Mouse (Mus musculus) hindbrain, embryonic 14.5 days (tissue): Measurements from ENCODE around the gene Inpp5d. TPM values are rescaled to one million over a fixed set of nuclear protein-coding genes. Genes with fewer than 3 reads are reported as not detected.

ENCODE experiments used
- ATAC-seq: fragments of 200-750 bp; cut with Nextera tagmentation; 2 replicates; pipeline ENCODE4 v1.8.0; 2017; ENCODE audit warnings: moderate number of reproducible peaks, mild to moderate bottlenecking, moderate TSS enrichment, moderate library complexity; ENCODE audit not compliant: low FRiP score
- DNase-seq: peaks from one replicate; pipeline ENCODE4 v3.0.0-alpha.2; 2015; ENCODE audit warnings: low spot score
- H3K27ac ChIP-seq: fragments of 300-500 bp; sonication (generic); 2 replicates; pipeline ENCODE4 v1.5.1; 2014; ENCODE audit warnings: mild to moderate bottlenecking, moderate library complexity
- H3K27me3 ChIP-seq: fragments of 300-500 bp; sonication (generic); 2 replicates; pipeline ENCODE4 v1.6.1; 2014; ENCODE audit warnings: mild to moderate bottlenecking, low read length, mixed read lengths; ENCODE audit not compliant: control insufficient read depth, insufficient read depth
- H3K36me3 ChIP-seq: fragments of 300-500 bp; sonication (generic); replicated peaks from 2 replicates; pipeline ENCODE4 v1.6.1; 2014; ENCODE audit not compliant: control insufficient read depth, insufficient read depth
- H3K4me1 ChIP-seq: fragments of 300-500 bp; sonication (generic); replicated peaks from 2 replicates; pipeline ENCODE4 v1.6.1; 2014; ENCODE audit warnings: antibody characterized with exemption, low read length, mixed read lengths; ENCODE audit not compliant: control insufficient read depth, insufficient read depth
- H3K4me2 ChIP-seq: fragments of 300-500 bp; sonication (generic); replicated peaks from 2 replicates; pipeline ENCODE4 v1.6.1; 2014; ENCODE audit warnings: mild to moderate bottlenecking, moderate library complexity
- H3K4me3 ChIP-seq: fragments of 300-500 bp; sonication (generic); replicated peaks from 2 replicates; pipeline ENCODE4 v1.5.1; 2014; ENCODE audit warnings: mild to moderate bottlenecking, low read length
- H3K9ac ChIP-seq: fragments of 300-500 bp; sonication (generic); 2 replicates; pipeline ENCODE4 v1.6.1; 2014
- H3K9me3 ChIP-seq: fragments of 300-500 bp; sonication (generic); 2 replicates; pipeline ENCODE4 v1.6.1; 2016; ENCODE audit warnings: low read length; ENCODE audit not compliant: control insufficient read depth
- WGBS: fragments of 180-500 bp; shearing (Covaris S2); extraction: QIAGEN DNeasy Blood & Tissue Kit; methylation state at CpG from one replicate; pipeline ENCODE4 v1.1.7; 2014; 5-methylcytosine and 5-hydroxymethylcytosine counted together
- polyA plus RNA-seq: library from polyadenylated mRNA; unstranded; fragments of >200 nt; fragmentation: Nextera tagmentation; extraction: Ambion mirVana; gene quantifications from 2 replicates; pipeline ENCODE4 v1.2.1, GENCODE M21; 2014

The Inpp5d gene
- polyA plus RNA-seq, 1 experiment from 2014 or later = 3.4 TPM

DNA sequence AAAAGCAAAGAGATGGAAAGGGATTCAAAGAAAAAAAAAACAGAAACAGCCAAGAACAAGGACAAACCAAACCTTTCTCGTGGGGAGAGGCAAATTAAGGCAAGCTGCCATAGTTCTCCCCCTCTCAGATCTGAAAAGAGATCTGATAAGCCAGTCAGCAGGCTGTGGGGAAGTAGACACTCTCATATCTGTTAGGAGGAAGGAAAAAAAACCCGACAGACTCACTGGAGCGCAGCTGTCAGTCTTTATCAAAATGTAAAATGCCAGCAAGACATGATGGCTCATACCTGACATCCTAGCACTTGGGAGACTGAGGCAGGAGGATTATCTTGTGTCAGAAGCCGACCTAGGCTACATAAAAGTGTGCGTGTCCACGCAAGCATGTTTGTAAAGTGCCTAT lies 12.1 kb downstream of the Inpp5d start:
- no peaks in the 10 kb centered on the region for H3K4me1 ChIP-seq
- ATAC-seq (no peak), DNase-seq (no peak)
- H3K4me2 ChIP-seq = no peak overlapping the region
- no peaks in the 10 kb centered on the region for H3K36me3 ChIP-seq
- no peak overlapping the region for H3K4me3 ChIP-seq
- H3K9ac ChIP-seq = no peak overlapping the region
- H3K9me3 ChIP-seq = no peaks in the 10 kb centered on the region
- 82% methylated on average over 6 of the region's 6 CpGs for WGBS
- H3K27ac ChIP-seq = no peak overlapping the region
- H3K27me3 ChIP-seq = no peaks in the 10 kb centered on the region

- Histone ChIP-seq H3K9me3 (no peaks in the 10 kb centered on the region), H3K4me1 (no peaks in the 10 kb centered on the region), H3K36me3 (no peaks in the 10 kb centered on the region), H3K4me3 (no peak overlapping the region), H3K4me2 (no peak overlapping the region), H3K27me3 (no peaks in the 10 kb centered on the region), H3K27ac (no peak overlapping the region), H3K9ac (no peak overlapping the region)
- DNase-seq = no peak
- WGBS = 89% methylated on average over 12 of the region's 12 CpGs
- no peak for ATAC-seq
Measured at GRCm38 (mm10) chr1:87636716-87637117, 16.6 kb downstream of the Inpp5d start.

DNA sequence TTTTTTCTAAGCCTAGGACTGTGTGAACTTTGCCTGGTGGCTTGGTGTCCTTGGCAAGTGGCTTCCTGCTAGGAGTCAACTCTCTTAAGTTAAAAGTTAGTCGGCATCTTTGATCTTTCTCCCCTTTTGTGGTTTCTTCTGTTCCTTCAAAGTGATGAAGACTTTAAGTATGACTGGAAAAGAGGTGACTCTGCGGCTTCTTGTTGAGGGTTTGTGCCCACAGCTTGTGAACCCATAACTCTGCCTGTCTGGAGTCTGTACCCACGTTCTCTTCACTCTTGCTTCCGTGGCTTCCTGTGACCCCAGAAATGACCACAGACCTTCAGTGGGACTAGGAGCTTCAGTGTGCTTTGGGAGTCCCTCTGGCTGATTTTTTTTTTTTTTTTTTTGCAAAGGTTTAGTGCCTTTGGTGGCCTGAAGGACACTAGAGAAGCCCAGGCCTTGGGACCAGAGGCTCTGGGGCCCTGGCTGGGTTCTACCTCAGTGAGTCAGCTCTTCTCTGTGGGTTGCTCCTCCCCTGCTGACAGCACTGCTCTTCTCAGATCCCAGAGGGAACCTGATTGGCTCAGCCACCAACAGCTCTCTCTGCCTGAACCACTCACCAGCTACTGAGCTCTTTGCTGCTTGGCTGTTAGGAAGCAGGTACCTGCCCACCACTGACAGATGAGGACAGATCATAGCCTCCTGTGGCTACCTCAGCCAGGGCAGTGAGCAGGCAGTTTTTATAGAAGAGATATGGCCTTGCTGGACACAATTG lies 17.2 kb downstream of the Inpp5d start:
- Histone ChIP-seq H3K4me1 (no peaks in the 10 kb centered on the region), H3K4me2 (no peak overlapping the region), H3K9me3 (no peaks in the 10 kb centered on the region), H3K27ac (no peak overlapping the region), H3K36me3 (no peaks in the 10 kb centered on the region), H3K27me3 (no peaks in the 10 kb centered on the region), H3K9ac (no peak overlapping the region), H3K4me3 (no peak overlapping the region)
- no peak for DNase-seq
- WGBS = 94% methylated on average over 4 of the region's 4 CpGs
- no peak for ATAC-seq

DNA sequence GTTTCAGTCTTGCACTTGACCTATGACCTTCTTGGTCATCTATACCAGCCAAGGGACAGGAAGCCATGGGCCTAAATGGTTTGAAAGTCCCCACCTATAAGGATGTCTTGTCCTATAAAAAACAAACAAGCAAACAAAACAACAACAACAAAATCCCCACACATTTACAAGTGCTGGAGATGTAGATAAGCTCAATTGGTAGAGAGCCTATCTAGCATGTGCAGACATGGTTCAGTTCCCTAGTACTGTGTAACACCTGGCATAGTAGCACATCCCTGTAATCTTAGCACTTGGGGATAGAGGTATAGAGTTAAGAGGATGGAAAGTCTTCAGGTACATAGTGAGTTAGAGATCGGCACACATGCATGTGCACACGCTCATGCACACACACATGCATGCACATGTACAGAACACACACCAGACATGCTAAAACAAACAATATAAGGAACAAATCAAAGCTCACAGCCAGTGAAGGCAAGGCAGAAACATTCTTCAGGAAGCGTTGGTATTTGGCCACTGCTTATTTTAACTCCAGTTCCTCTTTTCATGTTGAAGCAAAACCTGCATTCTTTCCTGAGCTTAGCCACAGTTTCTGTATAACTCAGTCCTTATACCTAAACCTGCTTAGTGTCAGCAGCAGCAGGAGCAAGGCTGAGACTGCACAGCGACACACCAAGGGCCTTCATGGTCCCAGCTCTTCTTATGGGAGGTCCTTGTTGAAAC lies 17.9 kb downstream of the Inpp5d start:
- H3K4me3 ChIP-seq = no peak overlapping the region
- H3K36me3 ChIP-seq = no peaks in the 10 kb centered on the region
- no peak for ATAC-seq
- no peak overlapping the region for H3K4me2 ChIP-seq
- no peaks in the 10 kb centered on the region for H3K9me3 ChIP-seq
- H3K9ac ChIP-seq = no peak overlapping the region
- H3K4me1 ChIP-seq = no peaks in the 10 kb centered on the region
- WGBS = 86% methylated on average over 4 of the region's 4 CpGs
- DNase-seq = no peak
- no peaks in the 10 kb centered on the region for H3K27me3 ChIP-seq
- H3K27ac ChIP-seq = no peak overlapping the region

- Histone ChIP-seq H3K27ac (0 out of 2 replicates have a peak overlapping the region, but pooled peaks have one; percentile 16), H3K36me3 (no peaks in the 10 kb centered on the region), H3K9me3 (no peaks in the 10 kb centered on the region), H3K4me2 (no peak overlapping the region), H3K27me3 (no peaks in the 10 kb centered on the region), H3K4me1 (no peaks in the 10 kb centered on the region), H3K4me3 (no peak overlapping the region), H3K9ac (no peak overlapping the region)
- DNase-seq = no peak
- no peak for ATAC-seq
- WGBS = 86% methylated on average over 8 of the region's 8 CpGs
Measured at GRCm38 (mm10) chr1:87639724-87640123, 19.6 kb downstream of the Inpp5d start.

- no peaks in the 10 kb centered on the region for H3K27me3 ChIP-seq
- H3K4me1 ChIP-seq = no peaks in the 10 kb centered on the region
- no peaks in the 10 kb centered on the region for H3K9me3 ChIP-seq
- no peaks in the 10 kb centered on the region for H3K36me3 ChIP-seq
- no peak overlapping the region for H3K4me3 ChIP-seq
- no peak overlapping the region for H3K4me2 ChIP-seq
- DNase-seq = no peak
- ATAC-seq = no peak
- H3K27ac ChIP-seq = 0 out of 2 replicates have a peak overlapping the region, but pooled peaks have one; percentile 16
- no peak overlapping the region for H3K9ac ChIP-seq
- WGBS = 73% methylated on average over 17 of the region's 17 CpGs
Measured at GRCm38 (mm10) chr1:87640165-87640661, 20.1 kb downstream of the Inpp5d start.

DNA sequence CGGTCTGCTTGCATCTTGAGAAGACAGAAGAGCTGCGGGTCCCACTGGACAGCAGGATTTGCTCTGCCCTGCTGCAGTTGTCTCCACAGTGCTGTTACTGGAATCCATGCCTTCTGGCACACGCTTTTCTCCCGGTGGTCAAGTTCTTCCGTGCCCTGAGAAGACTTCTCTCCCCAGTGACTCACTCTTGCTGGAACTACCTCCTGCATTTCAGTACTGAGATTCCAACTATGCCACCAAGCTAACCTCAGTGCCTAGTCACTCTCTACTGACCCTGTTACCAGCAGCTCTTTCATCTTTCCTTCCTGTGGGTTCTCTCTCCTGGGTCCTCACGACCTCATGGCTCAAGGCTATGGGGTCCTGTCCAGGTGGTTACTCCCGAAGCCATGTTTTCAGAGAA lies 22.9 kb downstream of the Inpp5d start:
- no peaks in the 10 kb centered on the region for H3K27me3 ChIP-seq
- DNase-seq (no peak), ATAC-seq (no peak)
- H3K4me2 ChIP-seq = no peak overlapping the region
- 87% methylated on average over 7 of the region's 7 CpGs for WGBS
- no peaks in the 10 kb centered on the region for H3K36me3 ChIP-seq
- H3K4me1 ChIP-seq = no peaks in the 10 kb centered on the region
- H3K9me3 ChIP-seq = no peaks in the 10 kb centered on the region
- no peak overlapping the region for H3K9ac ChIP-seq
- no peak overlapping the region for H3K27ac ChIP-seq
- H3K4me3 ChIP-seq = no peak overlapping the region

DNA sequence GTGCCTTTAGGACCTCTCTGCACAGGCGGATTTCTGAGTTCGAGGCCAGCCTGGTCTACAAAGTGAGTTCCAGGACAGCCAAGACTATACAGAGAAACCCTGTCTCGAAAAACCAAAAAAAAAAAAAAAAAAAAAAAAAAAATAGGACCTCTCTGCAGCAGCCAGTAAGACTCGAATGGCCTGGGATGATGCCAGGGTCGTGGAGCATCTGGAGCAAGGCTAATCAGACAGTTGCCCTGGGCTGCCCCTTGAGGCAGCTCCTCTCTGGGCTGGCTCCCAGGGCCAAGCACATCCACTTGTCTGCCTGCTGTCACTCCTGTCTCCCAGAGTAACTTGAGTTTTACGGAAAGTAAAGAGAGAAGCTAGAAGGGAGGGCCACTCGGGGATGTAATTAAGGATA lies 24.9 kb downstream of the Inpp5d start:
- H3K4me3 ChIP-seq = no peak overlapping the region
- H3K9ac ChIP-seq = no peak overlapping the region
- H3K4me2 ChIP-seq = no peak overlapping the region
- ATAC-seq (no peak), DNase-seq (no peak)
- no peaks in the 10 kb centered on the region for H3K4me1 ChIP-seq
- H3K36me3 ChIP-seq = no peaks in the 10 kb centered on the region
- H3K27me3 ChIP-seq = no peaks in the 10 kb centered on the region
- 73% methylated on average over 7 of the region's 7 CpGs for WGBS
- no peak overlapping the region for H3K27ac ChIP-seq
- H3K9me3 ChIP-seq = no peaks in the 10 kb centered on the region

GRCm38 (mm10) chr1:87645748-87646147 lies 25.6 kb downstream of the Inpp5d start:
- Histone ChIP-seq H3K4me1 (no peaks in the 10 kb centered on the region), H3K4me2 (no peak overlapping the region), H3K27me3 (no peaks in the 10 kb centered on the region), H3K9ac (no peak overlapping the region), H3K27ac (no peak overlapping the region), H3K4me3 (no peak overlapping the region), H3K9me3 (no peaks in the 10 kb centered on the region), H3K36me3 (no peaks in the 10 kb centered on the region)
- 90% methylated on average over 6 of the region's 6 CpGs for WGBS
- ATAC-seq (no peak), DNase-seq (no peak)
